Mouse (Mus musculus) intestine, postnatal 0 days (tissue): Measurements from ENCODE around the gene Hbb-y. TPM values are rescaled to one million over a fixed set of nuclear protein-coding genes. Genes with fewer than 3 reads are reported as not detected.
A peak's percentile ranks its signal among the peaks of the same experiment; 100 is the strongest.
"Not testable (repeated sequence)": the region's sequence is repeated elsewhere in the genome, so short reads cannot be mapped to it uniquely, and the experiment has no call there.

Experiments used
- ATAC-seq: fragments of 200-750 bp; cut with Nextera tagmentation; 2 replicates; pipeline ENCODE4 v1.8.0; 2017; ENCODE audit warnings: mild to moderate bottlenecking, moderate TSS enrichment, moderate library complexity
- H3K27ac ChIP-seq: fragments of 300-500 bp; sonication (generic); 2 replicates; pipeline ENCODE4 v1.5.1; 2014; ENCODE audit warnings: mild to moderate bottlenecking, low read depth, low read length, moderate library complexity
- H3K27me3 ChIP-seq: fragments of 300-500 bp; sonication (generic); replicated peaks from 2 replicates; pipeline ENCODE4 v1.6.1; 2014; ENCODE audit warnings: low read length, mixed read lengths; ENCODE audit not compliant: control insufficient read depth, insufficient read depth
- H3K36me3 ChIP-seq: fragments of 300-500 bp; sonication (generic); 2 replicates; pipeline ENCODE4 v1.6.1; 2014; ENCODE audit warnings: mild to moderate bottlenecking, moderate library complexity; ENCODE audit not compliant: control insufficient read depth, insufficient read depth
- H3K4me1 ChIP-seq: fragments of 300-500 bp; sonication (generic); replicated peaks from 2 replicates; pipeline ENCODE4 v1.6.1; 2014; ENCODE audit warnings: antibody characterized with exemption, low read length, mixed read lengths; ENCODE audit not compliant: control insufficient read depth, insufficient read depth
- H3K4me2 ChIP-seq: fragments of 300-500 bp; sonication (generic); replicated peaks from 2 replicates; pipeline ENCODE4 v1.6.1; 2014; ENCODE audit warnings: low read depth, mild to moderate bottlenecking, moderate library complexity
- H3K4me3 ChIP-seq: fragments of 300-500 bp; sonication (generic); 2 replicates; pipeline ENCODE4 v1.5.1; 2014; ENCODE audit warnings: low read depth, low read length
- H3K9ac ChIP-seq: fragments of 300-500 bp; sonication (generic); 2 replicates; pipeline ENCODE4 v1.6.1; 2014; ENCODE audit warnings: mild to moderate bottlenecking, low read depth, low read length
- H3K9me3 ChIP-seq: fragments of 300-500 bp; sonication (generic); 2 replicates; pipeline ENCODE4 v1.6.1; 2016; ENCODE audit warnings: mixed run types; ENCODE audit not compliant: control insufficient read depth
- CTCF ChIP-seq: sonication (generic); IDR thresholded peaks from 2 replicates; pipeline ENCODE4 v1.5.1; 2016; ENCODE audit warnings: low read depth, mild to moderate bottlenecking, control low read depth, antibody characterized with exemption, moderate library complexity
- WGBS: fragments of 180-500 bp; shearing (Covaris S2); extraction: QIAGEN DNeasy Blood & Tissue Kit; methylation state at CpG from one replicate; pipeline ENCODE4 v1.1.7; 2014; 5-methylcytosine and 5-hydroxymethylcytosine counted together
- polyA plus RNA-seq: library from polyadenylated mRNA; unstranded; fragments of >200 nt; fragmentation: Nextera tagmentation; extraction: Ambion mirVana; gene quantifications from 2 replicates; pipeline ENCODE4 v1.2.1, GENCODE M21; 2015

Hbb-y gene
- polyA plus RNA-seq, 1 experiment from 2014 or later: 0.52 TPM

DNA sequence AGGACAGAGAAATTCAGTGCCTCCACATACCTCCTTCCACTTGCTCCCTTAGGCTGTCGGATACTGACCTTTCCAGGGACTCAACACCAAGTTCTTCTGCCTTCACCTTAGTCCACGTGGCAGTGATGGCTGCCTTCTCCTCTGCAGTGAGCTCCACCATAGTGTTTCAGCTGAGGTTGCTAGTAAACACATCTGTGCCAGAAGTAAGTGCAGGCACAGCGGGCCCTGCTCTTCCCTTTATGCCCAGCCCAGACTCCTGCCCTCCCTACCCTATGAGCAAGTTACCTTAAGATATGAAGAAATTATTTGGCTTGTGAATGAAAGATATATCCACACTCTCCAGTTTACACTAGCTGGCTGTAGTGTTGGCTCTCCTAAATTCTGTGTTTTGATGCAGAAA is 12.7 kb downstream of the Hbb-y start, which contains the start of gene Hbb-bh2:
Hbb-bh2 (minus strand) TSS at position 253 of the 400 bp plus-strand sequence.
- Histone ChIP-seq H3K4me1 (no peaks in the 10 kb centered on the region), H3K4me3 (no peak within 1 kb of the TSS), H3K4me2 (no peak within 1 kb of the TSS), H3K9ac (no peak within 1 kb of the TSS), H3K36me3 (no peaks in the 10 kb centered on the region), H3K27me3 (no peaks in the 10 kb centered on the region), H3K27ac (no peak within 1 kb of the TSS), H3K9me3 (no peaks in the 10 kb centered on the region)
- 70% methylated on average over 3 of the region's 3 CpGs for WGBS
- no peak for ATAC-seq
- TF ChIP-seq CTCF: no peak

DNA sequence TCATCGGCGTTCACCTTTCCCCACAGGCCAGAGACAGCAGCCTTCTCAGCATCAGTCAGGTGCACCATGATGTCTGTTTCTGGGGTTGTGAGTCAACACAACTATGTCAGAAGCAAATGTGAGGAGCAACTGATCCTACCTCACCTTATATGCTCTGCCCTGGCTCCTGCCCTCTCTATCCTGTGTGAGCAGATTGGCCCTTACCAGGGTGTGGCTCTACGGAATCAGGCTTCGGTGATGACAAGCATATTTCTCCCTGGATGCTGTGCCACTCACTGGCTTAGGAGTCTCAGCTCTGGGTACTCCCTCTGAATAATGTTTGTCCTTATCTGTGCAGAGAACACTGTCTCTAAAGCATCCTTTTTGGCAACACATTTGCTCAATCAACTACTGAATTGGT is 25.2 kb downstream of the Hbb-y start, which contains the start of gene Hbb-bs:
Hbb-bs (minus strand) TSS at position 289 of the 400 bp plus-strand sequence.
- ATAC-seq: peak; percentile 38; the same call in 1 of the 2 replicates
- Histone ChIP-seq H3K4me3 (no peak within 1 kb of the TSS), H3K27ac (no peak within 1 kb of the TSS), H3K9me3 (no peaks in the 10 kb centered on the region), H3K36me3 (no peaks in the 10 kb centered on the region), H3K27me3 (no peaks in the 10 kb centered on the region), H3K9ac (no peak within 1 kb of the TSS), H3K4me1 (no peaks in the 10 kb centered on the region), H3K4me2 (no peak within 1 kb of the TSS)
- TF ChIP-seq CTCF: no peak
- WGBS: 92% methylated on average over 4 of the region's 4 CpGs

DNA sequence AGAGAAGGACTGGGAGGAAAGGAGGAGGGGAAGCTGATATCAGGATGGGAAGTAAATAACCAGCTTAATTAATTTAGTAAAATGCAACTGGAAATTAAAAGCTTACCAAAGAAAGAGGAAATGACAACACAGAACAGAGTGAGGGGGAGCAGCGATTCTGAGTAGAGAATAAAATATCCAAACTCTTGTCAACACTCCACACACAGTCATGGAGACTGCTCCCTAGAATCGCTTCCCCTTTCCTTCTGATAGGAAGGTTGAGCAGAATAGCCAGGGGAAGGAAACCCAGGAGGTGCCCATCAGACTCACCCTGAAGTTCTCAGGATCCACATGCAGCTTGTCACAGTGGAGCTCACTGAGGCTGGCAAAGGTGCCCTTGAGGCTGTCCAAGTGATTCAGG is 25.9 kb downstream of the Hbb-y start:
- H3K4me1 ChIP-seq, H3K27ac ChIP-seq, ATAC-seq, H3K36me3 ChIP-seq, H3K4me3 ChIP-seq, H3K4me2 ChIP-seq, H3K27me3 ChIP-seq, H3K9me3 ChIP-seq, H3K9ac ChIP-seq: not testable (repeated sequence)
- no CpG with 5 or more reads among the region's 2 CpGs for WGBS

DNA sequence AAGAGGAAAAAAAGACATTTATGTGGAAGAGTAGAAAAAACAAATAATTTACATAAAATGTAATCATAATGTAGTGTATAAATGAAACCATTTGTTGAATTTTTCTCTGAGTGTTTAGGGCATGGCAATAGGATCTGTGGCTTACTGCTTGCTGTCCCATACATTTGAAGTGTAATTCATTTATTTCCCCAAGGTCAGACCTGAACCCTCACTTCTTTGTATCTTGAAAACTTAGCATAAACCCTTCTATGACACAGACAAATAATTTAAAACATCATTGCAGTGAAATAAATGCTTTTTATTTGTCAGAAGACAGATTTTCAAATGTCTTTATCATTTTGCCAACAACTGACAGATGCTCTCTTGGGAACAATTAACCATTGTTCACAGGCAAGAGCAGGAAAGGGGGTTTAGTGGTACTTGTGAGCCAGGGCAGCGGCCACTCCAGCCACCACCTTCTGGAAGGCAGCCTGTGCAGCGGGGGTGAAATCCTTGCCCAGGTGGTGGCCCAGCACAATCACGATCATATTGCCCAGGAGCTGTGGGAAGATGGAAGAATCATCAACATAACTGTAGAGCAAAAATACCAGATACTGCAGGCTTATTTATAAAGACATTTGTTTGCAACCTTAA is 26.6 kb downstream of the Hbb-y start:
- WGBS: 54% methylated on average over 3 of the region's 3 CpGs
- no peak for ATAC-seq

DNA sequence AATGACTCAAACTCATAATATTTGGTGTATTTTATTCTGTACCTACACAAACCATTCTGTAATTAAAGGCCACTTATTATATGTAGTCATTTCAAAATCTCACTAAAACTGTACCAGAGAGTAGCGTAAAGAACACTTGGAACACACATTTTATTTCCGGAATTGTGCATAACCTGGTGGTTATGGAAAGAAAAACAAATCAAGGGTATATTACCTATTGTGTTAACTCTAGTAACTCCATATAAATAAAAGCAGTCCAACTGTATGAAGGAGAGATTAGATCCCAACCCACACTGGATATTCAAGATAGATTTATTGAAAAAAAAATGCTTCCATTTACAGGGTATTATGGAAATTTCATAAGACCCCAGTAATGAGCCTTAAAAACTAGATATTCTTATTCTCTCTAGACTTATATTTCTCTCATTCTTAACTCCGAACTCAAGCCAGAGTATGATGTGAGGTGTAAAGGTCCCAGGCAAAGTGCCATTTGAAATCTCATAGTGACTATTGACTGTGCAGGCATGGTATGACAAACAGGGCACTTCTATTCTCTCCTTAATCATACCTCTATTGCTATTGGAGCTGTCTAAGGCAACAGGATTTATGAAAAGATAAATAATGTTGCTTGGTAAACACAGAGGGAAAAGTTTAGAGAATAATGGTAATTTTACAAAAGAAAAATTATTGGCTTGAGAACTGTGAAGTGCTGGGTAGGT is 27.3 kb downstream of the Hbb-y start:
- H3K27ac ChIP-seq: no peak overlapping the region
- no peaks in the 10 kb centered on the region for H3K36me3 ChIP-seq
- no peaks in the 10 kb centered on the region for H3K4me1 ChIP-seq
- no peak overlapping the region for H3K9ac ChIP-seq
- H3K9me3 ChIP-seq: no peaks in the 10 kb centered on the region
- ATAC-seq: no peak
- 91% methylated on average over 3 of the region's 3 CpGs for WGBS
- no peaks in the 10 kb centered on the region for H3K27me3 ChIP-seq
- no peak for TF ChIP-seq CTCF
- no peak overlapping the region for H3K4me3 ChIP-seq
- H3K4me2 ChIP-seq: no peak overlapping the region

More for the DNA sequence above, 26.6 kb downstream of the Hbb-y start:
- no peak overlapping the region for H3K4me3 ChIP-seq
- no peak overlapping the region for H3K4me2 ChIP-seq
- H3K9ac ChIP-seq: no peak overlapping the region
- H3K36me3 ChIP-seq: no peaks in the 10 kb centered on the region
- no peaks in the 10 kb centered on the region for H3K27me3 ChIP-seq
- no peak overlapping the region for H3K27ac ChIP-seq
- no peak for TF ChIP-seq CTCF
- H3K4me1 ChIP-seq: no peaks in the 10 kb centered on the region
- no peaks in the 10 kb centered on the region for H3K9me3 ChIP-seq

DNA sequence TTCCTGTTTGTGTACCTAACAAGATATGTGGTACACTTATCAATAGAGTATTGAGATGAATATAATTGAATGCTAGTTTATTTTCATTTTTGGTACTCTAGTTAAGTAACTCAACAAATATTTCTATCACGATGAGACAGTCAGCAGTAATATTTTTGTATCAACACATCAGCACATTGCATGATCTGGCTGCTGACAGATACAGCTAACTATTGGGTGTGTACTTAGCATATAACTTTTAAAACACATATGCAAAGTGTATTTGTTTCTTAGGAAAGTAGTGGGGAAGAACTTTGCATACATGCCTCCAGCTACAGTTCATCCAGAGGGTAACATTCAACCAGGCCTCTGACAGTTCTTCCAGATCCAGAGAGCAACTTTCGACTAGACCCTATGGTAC is 28.4 kb downstream of the Hbb-y start:
- no peak overlapping the region for H3K9ac ChIP-seq
- no peaks in the 10 kb centered on the region for H3K27me3 ChIP-seq
- no peak overlapping the region for H3K4me3 ChIP-seq
- no peaks in the 10 kb centered on the region for H3K4me1 ChIP-seq
- H3K9me3 ChIP-seq: no peaks in the 10 kb centered on the region
- WGBS: 81% methylated on average over 2 of the region's 2 CpGs
- H3K36me3 ChIP-seq: no peaks in the 10 kb centered on the region
- no peak for TF ChIP-seq CTCF
- no peak overlapping the region for H3K4me2 ChIP-seq
- no peak overlapping the region for H3K27ac ChIP-seq
- ATAC-seq: no peak

DNA sequence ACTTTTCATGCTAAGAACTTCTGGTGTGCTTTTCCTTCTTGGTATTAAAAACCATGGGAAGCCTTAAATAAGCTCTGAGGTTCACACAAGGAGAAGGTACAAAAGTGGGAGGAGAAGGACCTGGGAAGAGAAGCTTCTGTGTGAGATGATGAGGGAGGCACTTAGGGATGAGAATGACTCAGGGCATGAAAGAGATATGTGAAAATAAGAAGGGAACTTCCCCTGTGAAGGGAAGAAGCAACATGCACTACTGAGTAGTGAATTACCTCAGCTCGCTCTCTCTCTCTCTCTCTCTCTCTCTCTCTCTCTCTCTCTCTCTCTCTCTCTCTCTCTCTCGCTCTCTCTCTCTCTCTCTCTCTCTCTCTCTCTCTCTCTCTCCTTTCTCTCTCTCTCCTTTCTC is 37.9 kb downstream of the Hbb-y start:
- not testable (repeated sequence) for ATAC-seq, H3K4me1 ChIP-seq, H3K27me3 ChIP-seq, H3K27ac ChIP-seq, H3K36me3 ChIP-seq, H3K4me2 ChIP-seq, H3K9me3 ChIP-seq, H3K4me3 ChIP-seq, H3K9ac ChIP-seq
- 75% methylated on average over 1 of the region's 2 CpGs for WGBS
